Mouse (Mus musculus) kidney, adult 8-10 months (tissue): ENCODE measurements around the gene Rbck1.
"Not testable (repeated sequence)": the region's sequence is repeated elsewhere in the genome, so short reads cannot be mapped to it uniquely, and the experiment has no call there.

ENCODE experiments used
- DNase-seq, 2 experiments: peaks; one replicate each; pipeline ENCODE4 v3.0.0; 2022

Rbck1 gene

DNA sequence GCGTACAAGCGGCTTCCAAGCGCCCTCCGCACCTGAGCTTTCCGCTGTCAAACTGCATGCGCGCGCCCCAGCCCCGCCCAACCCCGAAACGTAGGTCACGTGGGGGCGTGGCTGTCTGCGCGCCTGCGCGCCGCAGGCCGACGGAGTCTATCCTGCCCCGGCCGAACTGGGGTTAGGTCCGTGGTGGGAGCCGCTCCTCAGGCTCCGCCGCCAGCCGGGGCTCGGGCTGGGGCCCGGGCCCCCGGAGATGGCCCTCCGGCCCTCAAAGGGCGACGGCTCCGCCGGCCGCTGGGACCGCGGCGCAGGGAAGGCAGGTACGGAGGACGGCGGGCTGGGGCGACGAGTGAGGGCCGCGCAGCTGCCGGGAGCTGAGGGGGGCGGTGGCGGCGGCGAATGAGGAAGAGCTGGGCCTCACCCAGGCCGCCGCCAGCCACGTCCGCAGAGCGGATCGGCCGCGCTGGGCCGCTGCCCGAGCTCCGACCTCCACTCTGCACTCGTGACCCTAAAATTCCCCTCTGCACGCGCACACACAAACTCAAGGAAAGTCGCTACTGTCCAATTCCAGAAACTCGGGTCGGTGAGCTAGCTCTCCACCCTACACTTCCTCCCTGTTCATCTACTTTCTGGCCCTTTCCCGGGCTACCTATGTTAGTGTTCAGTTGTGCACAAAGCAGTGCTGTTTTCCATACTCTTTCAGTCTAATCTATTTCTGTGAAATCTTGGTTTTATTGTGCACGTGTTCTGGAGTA, 38.6 kb downstream of the Rbck1 start, which contains the start of gene Tbc1d20:
Gene Tbc1d20 (plus strand): TSS at position 102 of the 749 bp plus-strand sequence.
- peak; percentile 90 to 91 for DNase-seq

DNA sequence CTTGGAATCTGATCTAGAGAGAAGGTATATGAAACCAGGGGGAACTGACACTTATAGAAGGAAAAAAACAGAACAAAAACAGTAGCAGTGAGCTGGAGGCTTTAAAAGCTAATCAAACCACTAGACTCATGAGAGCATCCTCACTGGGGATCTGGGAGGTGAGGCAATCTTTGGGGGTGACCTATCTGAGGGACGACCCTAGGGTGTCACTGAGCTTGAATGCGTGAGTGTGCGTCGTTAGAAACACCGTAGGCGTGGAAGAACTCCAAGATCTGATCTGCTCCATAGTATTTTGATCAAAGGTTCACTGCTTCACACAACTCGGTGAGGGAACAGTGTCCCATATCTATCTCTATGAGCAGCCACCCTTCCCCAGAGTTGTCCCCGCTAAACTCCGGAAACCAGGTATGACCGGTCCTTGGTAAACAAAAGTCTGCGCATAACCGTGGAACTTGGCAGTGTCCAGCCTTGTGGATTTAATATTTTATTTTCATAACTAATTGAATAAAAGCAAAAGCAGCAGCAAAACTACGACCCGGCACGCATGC, 39.2 kb downstream of the Rbck1 start:
- DNase-seq = no peak

DNA sequence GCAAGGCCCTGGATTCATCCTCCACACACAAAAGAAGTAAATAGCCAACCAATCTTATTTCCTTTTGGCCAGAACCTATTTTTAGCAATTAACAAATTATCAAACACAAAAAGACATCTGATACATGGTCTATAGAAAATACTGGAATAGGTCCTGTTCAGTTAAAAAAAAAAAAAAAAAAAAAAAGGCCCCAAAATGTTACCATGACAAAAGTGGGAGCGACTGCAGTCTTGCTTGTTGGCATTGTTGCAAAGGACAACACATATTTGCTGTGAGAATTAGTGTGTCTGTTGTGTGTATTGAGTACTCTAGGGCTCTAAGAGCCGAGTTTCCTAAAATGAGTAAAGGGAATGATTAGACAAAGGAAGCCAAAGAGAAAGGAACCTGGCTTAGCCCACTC, 40.0 kb downstream of the Rbck1 start:
- DNase-seq = no peak

- not testable (repeated sequence) for DNase-seq
Measured at GRCm38 (mm10) chr2:152289623-152290022, 42.8 kb downstream of the Rbck1 start.

- no peak for DNase-seq
Measured at GRCm38 (mm10) chr2:152288046-152288445, 44.4 kb downstream of the Rbck1 start.

DNA sequence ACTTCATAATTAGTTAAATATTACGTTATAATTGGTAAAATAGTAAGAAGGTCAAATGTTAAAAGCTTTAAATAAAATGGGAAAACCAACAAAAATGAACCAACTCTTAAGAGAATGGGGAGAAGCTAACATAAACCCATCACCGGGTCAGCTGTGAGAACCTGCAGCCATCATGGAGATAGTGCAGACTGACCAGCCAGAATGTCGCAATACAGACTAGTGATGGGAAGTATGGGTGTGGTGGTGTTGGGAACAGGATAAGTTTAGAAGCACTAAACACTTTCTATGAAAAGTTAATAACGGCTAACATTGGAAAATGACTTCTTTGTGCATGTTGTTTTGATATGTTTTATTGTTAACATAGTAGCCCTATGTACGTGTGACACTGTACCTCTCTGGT, 44.9 kb downstream of the Rbck1 start:
- no peak for DNase-seq

GRCm38 (mm10) chr2:152281407-152281806, 51.0 kb downstream of the Rbck1 start:
- no peak for DNase-seq

GRCm38 (mm10) chr2:152273639-152274038, 58.8 kb downstream of the Rbck1 start:
- DNase-seq = no peak
